Mouse (Mus musculus) bone marrow macrophage, adult 2 months (primary cell): ENCODE data around the gene Dnajb1. TPM values are rescaled to one million over a fixed set of nuclear protein-coding genes. Genes with fewer than 3 reads are reported as not detected.

ENCODE experiments used
- H3K27ac ChIP-seq: 2 replicates; pipeline ENCODE4 v1.5.1; 2012; ENCODE audit warnings: low read depth, low read length; ENCODE audit not compliant: insufficient read depth
- H3K4me1 ChIP-seq: 2 replicates; pipeline ENCODE4 v1.6.1; 2012; ENCODE audit warnings: low read length; ENCODE audit not compliant: control insufficient read depth, insufficient read depth
- H3K4me3 ChIP-seq: 2 replicates; pipeline ENCODE4 v1.5.1; 2012; ENCODE audit warnings: mild to moderate bottlenecking, low read length, moderate library complexity; ENCODE audit not compliant: insufficient read depth
- CTCF ChIP-seq: IDR thresholded peaks from 2 replicates; pipeline ENCODE4 v1.5.1; 2012; ENCODE audit warnings: low read depth, mild to moderate bottlenecking, low read length, moderate library complexity
- POLR2A ChIP-seq: IDR thresholded peaks from 2 replicates; pipeline ENCODE4 v1.6.1; 2012; ENCODE audit warnings: mild to moderate bottlenecking, low read depth, low read length, borderline replicate concordance
- polyA plus RNA-seq: library from polyadenylated mRNA; stranded (reverse); fragments of >200 nt; gene quantifications from 2 replicates; pipeline ENCODE4 v1.2.4, GENCODE M21; 2012; ENCODE audit not compliant: missing spikeins, insufficient read depth, insufficient read length

Dnajb1 gene
- polyA plus RNA-seq, 1 experiment: 19.4 TPM

DNA sequence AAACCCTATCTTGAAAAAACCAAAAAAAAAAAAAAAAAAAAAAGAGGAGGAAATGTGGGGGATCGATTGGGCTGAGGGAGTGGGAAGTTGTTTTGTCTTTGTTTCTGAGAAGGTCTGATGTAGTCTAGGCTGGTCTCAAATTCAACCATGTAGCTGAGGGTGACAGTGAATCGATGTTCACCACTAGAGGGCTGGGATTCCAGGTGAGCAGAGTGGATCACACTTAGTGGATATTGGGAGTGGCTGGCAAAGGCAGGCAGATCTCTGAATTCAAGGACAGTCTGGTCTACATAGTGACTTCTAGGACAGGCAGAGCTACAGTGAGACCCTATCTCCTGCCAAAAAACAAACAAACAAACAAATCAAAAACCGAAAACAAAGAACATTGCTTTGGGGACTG lies 16.7 kb downstream of the Dnajb1 start:
- Histone ChIP-seq H3K4me1 (0 out of 2 replicates have a peak, but pooled peaks cover 2% of the 10 kb centered on the region), H3K4me3 (no peak overlapping the region), H3K27ac (no peak overlapping the region)
- no peak for TF ChIP-seq POLR2A
- 0 out of 2 replicates have a peak, but pooled peaks have one; percentile 31 for TF ChIP-seq CTCF

DNA sequence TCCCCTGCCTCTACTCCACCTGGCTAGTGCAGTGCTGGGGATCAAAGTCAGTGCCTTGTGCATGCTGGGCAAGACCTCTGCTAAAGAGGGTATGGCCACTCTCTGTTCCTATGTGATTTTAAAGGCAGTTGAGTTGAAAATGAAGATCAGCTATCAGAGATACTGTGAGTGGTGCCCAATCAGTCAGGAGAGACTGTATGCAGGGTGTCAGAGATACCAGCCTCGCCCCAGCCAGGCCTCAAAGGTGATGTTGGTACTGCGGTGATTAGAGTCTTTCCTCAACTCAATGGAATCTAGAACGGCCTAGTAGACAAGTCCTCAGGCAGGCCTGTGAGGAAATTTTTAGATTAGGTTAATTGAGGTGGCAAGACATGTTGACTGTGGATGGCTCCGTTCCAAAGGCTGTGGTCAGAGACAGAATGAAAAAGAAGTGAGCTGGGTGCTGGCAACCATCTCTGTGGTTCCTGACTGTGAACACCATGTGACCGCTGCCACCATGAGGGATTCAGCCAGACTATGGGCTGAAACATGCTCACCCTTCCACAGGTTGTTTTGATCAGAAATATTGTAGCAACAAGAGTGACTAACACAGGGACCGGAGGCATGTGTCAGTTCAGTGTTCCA lies 17.8 kb downstream of the Dnajb1 start:
- Histone ChIP-seq H3K4me1 (0 out of 2 replicates have a peak, but pooled peaks cover 2% of the 10 kb centered on the region), H3K27ac (no peak overlapping the region), H3K4me3 (no peak overlapping the region)
- TF ChIP-seq POLR2A: no peak
- no peak for TF ChIP-seq CTCF

GRCm38 (mm10) chr8:83632083-83632707 lies 24.2 kb downstream of the Dnajb1 start:
- no peak overlapping the region for H3K4me3 ChIP-seq
- TF ChIP-seq POLR2A (no peak), CTCF (no peak)
- no peaks in the 10 kb centered on the region for H3K4me1 ChIP-seq
- H3K27ac ChIP-seq: no peak overlapping the region

DNA sequence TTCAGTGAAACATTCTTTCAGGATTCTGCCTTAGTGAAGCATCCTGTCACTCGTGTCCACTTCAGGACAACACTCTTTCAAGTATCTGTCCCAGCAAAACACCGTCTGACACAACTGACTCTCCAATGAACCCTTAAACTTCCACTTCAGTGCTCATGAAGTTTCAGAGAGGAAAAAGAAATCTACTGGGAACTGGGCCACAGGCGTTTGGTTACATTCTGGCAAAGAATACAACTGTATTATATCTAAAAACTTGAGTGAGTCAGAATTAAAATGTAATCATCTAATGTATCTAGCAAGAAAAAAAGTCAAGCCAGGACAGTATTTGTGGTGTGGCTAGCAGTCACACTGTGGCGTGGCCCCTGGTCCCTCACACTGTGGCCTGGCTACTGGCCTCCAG lies 30.9 kb downstream of the Dnajb1 start:
- H3K4me3 ChIP-seq: no peak overlapping the region
- H3K4me1 ChIP-seq: no peaks in the 10 kb centered on the region
- no peak overlapping the region for H3K27ac ChIP-seq
- TF ChIP-seq POLR2A (no peak), CTCF (no peak)

GRCm38 (mm10) chr8:83639649-83640048 lies 31.7 kb downstream of the Dnajb1 start:
- H3K27ac ChIP-seq: no peak overlapping the region
- TF ChIP-seq POLR2A: no peak
- no peak for TF ChIP-seq CTCF
- H3K4me3 ChIP-seq: no peak overlapping the region
- H3K4me1 ChIP-seq: no peaks in the 10 kb centered on the region

GRCm38 (mm10) chr8:83647511-83647910 lies 39.5 kb downstream of the Dnajb1 start:
- no peak for TF ChIP-seq CTCF
- no peak for TF ChIP-seq POLR2A
- Histone ChIP-seq H3K4me3 (no peak overlapping the region), H3K27ac (no peak overlapping the region), H3K4me1 (peaks cover 3% of the 10 kb centered on the region; the same call in 1 of the 2 replicates)

DNA sequence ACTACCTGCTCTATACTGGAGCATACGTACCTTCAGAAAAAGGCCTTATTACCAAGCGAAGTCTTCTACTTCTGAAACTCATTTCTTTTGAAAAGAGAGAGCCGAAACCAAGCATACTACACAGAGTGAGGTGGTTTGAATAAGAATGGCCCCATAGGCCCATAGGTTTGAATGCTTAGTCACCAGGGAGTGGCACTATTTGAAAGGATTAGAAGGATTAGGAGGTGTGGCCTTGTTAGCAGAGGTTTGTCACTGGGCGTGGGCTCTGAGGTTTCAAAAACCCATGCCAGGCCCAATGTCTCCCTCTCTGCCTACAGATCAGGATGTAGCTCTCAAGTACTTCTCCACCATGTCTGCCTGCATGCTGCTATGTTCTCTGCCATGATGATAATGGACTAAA lies 40.0 kb downstream of the Dnajb1 start:
- TF ChIP-seq CTCF (no peak), POLR2A (no peak)
- peaks cover 3% of the 10 kb centered on the region; the same call in 1 of the 2 replicates for H3K4me1 ChIP-seq
- no peak overlapping the region for H3K4me3 ChIP-seq
- no peak overlapping the region for H3K27ac ChIP-seq

DNA sequence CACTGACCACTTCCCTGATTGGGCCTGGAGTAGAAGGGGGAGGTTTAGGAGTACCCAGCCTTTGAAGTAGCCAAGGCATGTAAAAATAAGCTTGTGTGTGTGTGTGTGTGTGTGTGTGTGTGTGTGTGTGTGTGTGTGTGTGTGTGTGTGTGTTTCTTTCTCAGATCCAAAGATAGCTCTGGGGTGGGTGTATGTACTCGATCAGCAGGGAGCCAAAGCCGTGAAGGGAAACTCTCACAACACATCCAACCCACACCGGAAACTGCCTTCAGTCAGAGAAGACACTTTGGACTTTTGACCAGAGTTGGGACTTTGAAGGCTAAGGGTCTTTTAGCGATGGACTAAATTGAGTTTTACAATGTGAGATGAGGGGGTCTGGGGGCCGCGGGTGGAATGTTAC lies 41.7 kb downstream of the Dnajb1 start:
- Histone ChIP-seq H3K4me1 (peaks cover 9% of the 10 kb centered on the region), H3K27ac (no peak overlapping the region)
- TF ChIP-seq POLR2A (no peak), CTCF (no peak)

GRCm38 (mm10) chr8:83652030-83652743 lies 44.2 kb downstream of the Dnajb1 start, which contains the start of gene Gipc1:
Gene Gipc1 (plus strand): TSS chr8:83652677.
- peak; percentile 71; the same call in 1 of the 2 replicates for TF ChIP-seq POLR2A
- no peak for TF ChIP-seq CTCF
- H3K4me3 ChIP-seq: peak within 1 kb of the TSS; percentile 89
- H3K27ac ChIP-seq: peak within 1 kb of the TSS; percentile 50
- H3K4me1 ChIP-seq: peaks cover 10% of the 10 kb centered on the region

More for the DNA sequence above, 41.7 kb downstream of the Dnajb1 start:
- no peak overlapping the region for H3K4me3 ChIP-seq
